Mouse (Mus musculus): Measurements from ENCODE around the gene Nap1l3. TPM values are rescaled to one million over a fixed set of nuclear protein-coding genes. Genes with fewer than 3 reads are reported as not detected.

The Nap1l3 gene
- polyA plus RNA-seq (2015; fragmentation: Nextera tagmentation; extraction: Ambion mirVana), result 6.1 and 10.1 TPM in 2 replicates

DNA sequence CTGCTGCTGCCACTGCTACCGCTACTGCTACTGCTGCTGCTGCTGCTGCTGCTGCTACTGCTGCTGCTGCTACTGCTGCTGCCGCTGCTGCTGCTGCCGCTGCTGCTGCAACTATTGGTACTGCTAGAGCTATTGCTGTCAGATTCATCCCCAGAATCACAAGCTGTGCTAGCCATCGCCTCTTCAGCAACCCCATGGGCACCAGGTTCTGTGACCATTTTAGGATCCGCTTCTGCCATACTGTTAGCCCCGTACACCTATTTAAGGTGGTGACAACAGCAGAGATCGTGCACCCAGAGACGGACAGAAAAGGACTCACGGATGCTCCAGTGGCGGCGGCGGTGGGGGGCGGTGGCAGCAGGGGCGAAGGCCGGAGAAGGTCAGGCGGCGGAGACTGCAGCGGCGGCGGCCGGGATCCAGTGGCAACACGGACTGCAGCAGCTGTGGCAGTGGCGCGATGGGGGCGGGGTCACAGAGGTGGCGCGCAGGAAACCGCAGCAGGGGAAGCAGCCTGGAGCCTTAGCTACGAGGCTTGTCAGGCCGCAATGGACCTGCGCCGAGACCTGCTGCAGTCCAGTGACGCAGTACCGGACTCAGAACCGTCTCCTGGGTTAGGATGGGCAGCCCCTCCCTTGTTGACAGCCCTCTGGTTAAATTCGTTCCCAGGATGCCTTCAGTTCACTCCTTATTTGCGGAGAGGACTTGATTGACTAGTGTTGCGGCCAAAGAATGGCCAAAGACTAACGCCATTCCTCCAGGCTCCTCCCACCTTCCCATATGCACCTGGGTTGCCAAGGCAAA is at the start of gene Nap1l3:
Nap1l3 (minus strand) TSS at position 621 of the 801 bp plus-strand sequence.

